Mouse (Mus musculus) kidney, postnatal 36 days (tissue): Measurements from ENCODE around the gene Actrt2.
A peak's percentile ranks its signal among the peaks of the same experiment; 100 is the strongest.

Source experiments
- DNase-seq, 2 experiments: peaks; one replicate each; pipeline ENCODE4 v3.0.0; 2021 to 2022; ENCODE audit warnings: mixed read lengths in 2 of 2

Gene Actrt2

GRCm38 (mm10) chr4:154667767-154668166, at the start of gene Actrt2:
Gene Actrt2 (minus strand): TSS chr4:154667867.
- DNase-seq: no peak

GRCm38 (mm10) chr4:154709391-154710107, 41.9 kb upstream of the Actrt2 start:
- no peak for DNase-seq

- no peak for DNase-seq
Measured at GRCm38 (mm10) chr4:154708811-154709210, 41.1 kb upstream of the Actrt2 start.

GRCm38 (mm10) chr4:154708223-154708622, 40.6 kb upstream of the Actrt2 start:
- no peak for DNase-seq

- DNase-seq: peak; percentile 21 to 24
Measured at GRCm38 (mm10) chr4:154707521-154707920, 39.9 kb upstream of the Actrt2 start.

GRCm38 (mm10) chr4:154706442-154706841, 38.8 kb upstream of the Actrt2 start:
- no peak for DNase-seq

GRCm38 (mm10) chr4:154705681-154706080, 38.0 kb upstream of the Actrt2 start:
- DNase-seq: peak; percentile 65 to 66

GRCm38 (mm10) chr4:154705056-154705455, 37.4 kb upstream of the Actrt2 start:
- DNase-seq: no peak

GRCm38 (mm10) chr4:154704591-154704990, 36.9 kb upstream of the Actrt2 start:
- no peak for DNase-seq

GRCm38 (mm10) chr4:154703426-154704070, 35.9 kb upstream of the Actrt2 start:
- no peak for DNase-seq

GRCm38 (mm10) chr4:154702931-154703330, 35.3 kb upstream of the Actrt2 start:
- no peak for DNase-seq

- no peak for DNase-seq
Measured at GRCm38 (mm10) chr4:154702186-154702585, 34.5 kb upstream of the Actrt2 start.

- peak; percentile 25 to 36 for DNase-seq
Measured at GRCm38 (mm10) chr4:154700921-154701412, 33.3 kb upstream of the Actrt2 start.

- no peak for DNase-seq
Measured at GRCm38 (mm10) chr4:154700436-154700835, 32.8 kb upstream of the Actrt2 start.

- DNase-seq: no peak
Measured at GRCm38 (mm10) chr4:154699236-154699635, 31.6 kb upstream of the Actrt2 start.

- DNase-seq: no peak
Measured at GRCm38 (mm10) chr4:154698631-154699030, 31.0 kb upstream of the Actrt2 start.

- DNase-seq: peak in 1 of 2 experiments; percentile 25
Measured at GRCm38 (mm10) chr4:154698021-154698590, 30.4 kb upstream of the Actrt2 start.

GRCm38 (mm10) chr4:154697476-154697875, 29.8 kb upstream of the Actrt2 start:
- DNase-seq: no peak

- peak in 1 of 2 experiments; percentile 34 for DNase-seq
Measured at GRCm38 (mm10) chr4:154696552-154696951, 28.9 kb upstream of the Actrt2 start.

- DNase-seq: no peak
Measured at GRCm38 (mm10) chr4:154696146-154696545, 28.5 kb upstream of the Actrt2 start.

GRCm38 (mm10) chr4:154694361-154694760, 26.7 kb upstream of the Actrt2 start:
- no peak for DNase-seq

- no peak for DNase-seq
Measured at GRCm38 (mm10) chr4:154693348-154694015, 25.8 kb upstream of the Actrt2 start.

GRCm38 (mm10) chr4:154683068-154683752, 15.5 kb upstream of the Actrt2 start:
- no peak for DNase-seq
